Mouse (Mus musculus) lung, postnatal 36 days (tissue): ENCODE data around the gene Srxn1.
"Not testable (repeated sequence)": the region's sequence is repeated elsewhere in the genome, so short reads cannot be mapped to it uniquely, and the experiment has no call there.

Source experiments
- DNase-seq: peaks from one replicate; pipeline ENCODE4 v3.0.0; 2022; ENCODE audit warnings: mixed read lengths

Srxn1 gene

GRCm38 (mm10) chr2:152105318-152106224, at the start of gene Srxn1:
Srxn1 (plus strand) TSS chr2:152105516.
- peak; percentile 91 for DNase-seq

- no peak for DNase-seq
Measured at GRCm38 (mm10) chr2:152056368-152057251, 48.7 kb upstream of the Srxn1 start.

- DNase-seq, result no peak
Measured at GRCm38 (mm10) chr2:152057252-152057563, 48.1 kb upstream of the Srxn1 start.

GRCm38 (mm10) chr2:152062817-152063216, 42.5 kb upstream of the Srxn1 start:
- DNase-seq, result not testable (repeated sequence)

- no peak for DNase-seq
Measured at GRCm38 (mm10) chr2:152068660-152069433, 36.5 kb upstream of the Srxn1 start.

- DNase-seq, result no peak
Measured at GRCm38 (mm10) chr2:152069434-152069786, 35.9 kb upstream of the Srxn1 start.

GRCm38 (mm10) chr2:152069941-152070340, 35.4 kb upstream of the Srxn1 start:
- DNase-seq, result no peak

GRCm38 (mm10) chr2:152074521-152074920, 30.8 kb upstream of the Srxn1 start:
- no peak for DNase-seq

- DNase-seq, result no peak
Measured at GRCm38 (mm10) chr2:152075294-152075889, 29.9 kb upstream of the Srxn1 start.

GRCm38 (mm10) chr2:152077337-152077736, 28.0 kb upstream of the Srxn1 start:
- DNase-seq, result no peak

- no peak for DNase-seq
Measured at GRCm38 (mm10) chr2:152080685-152081541, 24.4 kb upstream of the Srxn1 start, which contains the start of gene Scrt2. Scrt2 (plus strand) TSS chr2:152081529.

GRCm38 (mm10) chr2:152081641-152082448, 23.5 kb upstream of the Srxn1 start:
- DNase-seq, result peak; percentile 71

- DNase-seq, result no peak
Measured at GRCm38 (mm10) chr2:152082456-152083285, 22.6 kb upstream of the Srxn1 start.

- DNase-seq, result no peak
Measured at GRCm38 (mm10) chr2:152083411-152083810, 21.9 kb upstream of the Srxn1 start.

GRCm38 (mm10) chr2:152084298-152084697, 21.0 kb upstream of the Srxn1 start:
- no peak for DNase-seq

GRCm38 (mm10) chr2:152085414-152085813, 19.9 kb upstream of the Srxn1 start:
- no peak for DNase-seq

GRCm38 (mm10) chr2:152086451-152086850, 18.9 kb upstream of the Srxn1 start:
- DNase-seq, result no peak

GRCm38 (mm10) chr2:152087111-152087510, 18.2 kb upstream of the Srxn1 start:
- DNase-seq, result no peak

GRCm38 (mm10) chr2:152089078-152089477, 16.2 kb upstream of the Srxn1 start:
- DNase-seq, result peak; percentile 72

GRCm38 (mm10) chr2:152089581-152089980, 15.7 kb upstream of the Srxn1 start:
- DNase-seq, result no peak
